Mouse (Mus musculus): Measurements from ENCODE around the gene Anxa7. TPM values are rescaled to one million over a fixed set of nuclear protein-coding genes. Genes with fewer than 3 reads are reported as not detected.

The Anxa7 gene
- polyA plus RNA-seq, 1 experiment from 2014 or later: 45.9 TPM

Other genes starting within 250 kb of the Anxa7 start
- 5.6 and 5.7 TPM in 2 replicates for gene Kcnk16, start 210.9 kb downstream of the Anxa7 start, polyA plus RNA-seq (2015; fragmentation: Nextera tagmentation; extraction: Ambion mirVana)
- 15.7 and 16.8 TPM in 2 replicates for gene Nudt13, start 185.4 kb downstream of the Anxa7 start, polyA plus RNA-seq (2015; fragmentation: Nextera tagmentation; extraction: Ambion mirVana)
- 42.5 and 46.9 TPM in 2 replicates for gene Ecd, start 132.0 kb downstream of the Anxa7 start, polyA plus RNA-seq (2015; fragmentation: Nextera tagmentation; extraction: Ambion mirVana)
- 24.8 and 25.6 TPM in 2 replicates for gene Fam149b, start 132.0 kb downstream of the Anxa7 start, polyA plus RNA-seq (2015; fragmentation: Nextera tagmentation; extraction: Ambion mirVana)
- 99.2 and 119 TPM in 2 replicates for gene Dnajc9, start 91.2 kb downstream of the Anxa7 start, polyA plus RNA-seq (2015; fragmentation: Nextera tagmentation; extraction: Ambion mirVana)
- gene Mrps16, start 86.5 kb downstream of the Anxa7 start, polyA plus RNA-seq (2015; fragmentation: Nextera tagmentation; extraction: Ambion mirVana): 97.6 and 100 TPM in 2 replicates
- gene Cfap70, start 27.9 kb downstream of the Anxa7 start, polyA plus RNA-seq (2015; fragmentation: Nextera tagmentation; extraction: Ambion mirVana): 0.12 and 0.18 TPM in 2 replicates
- 0.45 and 0.65 TPM in 2 replicates for gene Mss51, start 16.8 kb upstream of the Anxa7 start, polyA plus RNA-seq (2015; fragmentation: Nextera tagmentation; extraction: Ambion mirVana)
- 17.3 and 22.6 TPM in 2 replicates for gene Ppp3cb, start 66.4 kb upstream of the Anxa7 start, polyA plus RNA-seq (2015; fragmentation: Nextera tagmentation; extraction: Ambion mirVana)
- 3.1 and 3.3 TPM in 2 replicates for gene Usp54, start 160.9 kb upstream of the Anxa7 start, polyA plus RNA-seq (2015; fragmentation: Nextera tagmentation; extraction: Ambion mirVana)
- 0.26 and 0.53 TPM in 2 replicates for gene Myoz1, start 176.4 kb upstream of the Anxa7 start, polyA plus RNA-seq (2015; fragmentation: Nextera tagmentation; extraction: Ambion mirVana)
- gene Synpo2l, start 188.2 kb upstream of the Anxa7 start, polyA plus RNA-seq (2015; fragmentation: Nextera tagmentation; extraction: Ambion mirVana): 0.10 and 0.20 TPM in 2 replicates
- 92.7 and 106 TPM in 2 replicates for gene Sec24c, start 194.2 kb upstream of the Anxa7 start, polyA plus RNA-seq (2015; fragmentation: Nextera tagmentation; extraction: Ambion mirVana)
- gene Fut11, start 214.8 kb upstream of the Anxa7 start, polyA plus RNA-seq (2015; fragmentation: Nextera tagmentation; extraction: Ambion mirVana): 15.0 and 16.0 TPM in 2 replicates
- 171 and 190 TPM in 2 replicates for gene Chchd1, start 222.9 kb upstream of the Anxa7 start, polyA plus RNA-seq (2015; fragmentation: Nextera tagmentation; extraction: Ambion mirVana)
- gene Zswim8, start 227.4 kb upstream of the Anxa7 start, polyA plus RNA-seq (2015; fragmentation: Nextera tagmentation; extraction: Ambion mirVana): 21.8 and 23.3 TPM in 2 replicates

Data from intestine, embryonic 16.5 days (tissue).